Mouse (Mus musculus): ENCODE measurements around the gene Ube4b.

Gene Ube4b

DNA sequence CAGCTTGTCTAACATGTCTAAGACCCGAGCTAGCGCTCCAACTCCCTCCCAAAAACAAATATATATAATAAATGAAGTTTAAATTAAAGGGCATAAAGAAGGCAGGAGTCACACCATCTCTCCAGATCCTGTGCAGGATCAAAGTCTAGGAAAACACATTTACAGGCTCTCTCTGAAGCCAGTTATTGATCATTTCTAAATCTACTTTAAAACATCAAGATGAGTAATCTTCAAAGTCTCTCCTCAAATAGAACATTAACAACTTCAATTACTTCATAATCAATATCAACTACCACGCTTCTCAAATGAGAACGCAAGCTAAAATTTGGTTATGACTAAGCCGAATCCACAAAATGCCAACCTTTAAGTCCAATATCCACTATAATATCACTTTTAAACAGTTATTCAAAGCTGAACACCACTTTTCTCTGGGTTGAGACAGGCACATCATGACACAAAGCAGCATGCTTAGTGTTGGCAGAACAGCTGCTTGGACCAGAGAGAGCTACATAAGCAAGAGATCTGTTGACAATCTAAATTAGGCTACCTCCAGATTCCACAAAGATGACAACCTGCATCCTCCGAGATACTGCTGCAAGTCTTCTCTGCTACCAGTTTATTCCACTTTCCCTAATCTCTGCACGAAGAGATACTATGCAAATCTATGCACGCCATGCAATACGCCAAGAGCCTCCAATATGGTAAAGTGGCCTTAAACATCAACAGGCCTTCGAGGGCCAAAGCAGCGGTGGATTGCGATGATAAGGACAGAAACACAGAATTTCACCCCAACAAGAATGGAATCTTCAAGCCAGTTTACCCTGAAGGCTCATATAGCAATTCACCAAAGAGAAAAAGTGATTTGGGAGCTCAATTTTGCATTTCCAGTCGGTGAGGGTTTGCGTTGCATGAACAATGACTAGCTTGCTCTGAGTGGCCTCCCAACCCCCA lies 120.5 kb downstream of the Ube4b start:
- DNase-seq (ENCODE audit: low spot score in 2 of 2) = no peak

- DNase-seq (ENCODE audit: low spot score in 2 of 2) = no peak
These were observed 122.1 kb downstream of the Ube4b start for GRCm38 (mm10) chr4:149304466-149304865.

GRCm38 (mm10) chr4:149303502-149303901 lies 123.0 kb downstream of the Ube4b start:
- DNase-seq (ENCODE audit: low spot score in 2 of 2) = no peak

DNA sequence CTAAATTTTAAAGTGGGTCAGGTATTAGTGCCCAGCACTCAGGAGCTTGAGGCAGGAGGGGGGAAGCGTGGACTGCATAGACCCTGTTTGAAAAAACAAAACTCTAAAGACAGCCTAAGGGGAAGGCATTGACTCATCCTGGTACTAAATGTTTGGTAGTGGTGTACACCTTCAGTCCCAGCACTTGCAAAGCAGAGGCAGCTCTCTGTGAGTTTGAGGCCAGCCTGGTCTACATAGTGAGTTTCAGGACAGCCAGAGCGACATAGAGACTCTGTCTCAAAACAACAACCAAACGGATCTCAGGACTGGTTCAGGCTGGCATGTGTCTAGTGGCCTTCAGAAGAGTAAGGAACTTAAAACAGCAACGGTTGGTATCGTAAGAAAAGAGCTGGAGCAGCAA lies 123.8 kb downstream of the Ube4b start:
- no peak for DNase-seq (ENCODE audit: low spot score in 2 of 2)

- no peak for DNase-seq (ENCODE audit: low spot score in 2 of 2)
These were observed 124.4 kb downstream of the Ube4b start for GRCm38 (mm10) chr4:149302136-149302535.

DNA sequence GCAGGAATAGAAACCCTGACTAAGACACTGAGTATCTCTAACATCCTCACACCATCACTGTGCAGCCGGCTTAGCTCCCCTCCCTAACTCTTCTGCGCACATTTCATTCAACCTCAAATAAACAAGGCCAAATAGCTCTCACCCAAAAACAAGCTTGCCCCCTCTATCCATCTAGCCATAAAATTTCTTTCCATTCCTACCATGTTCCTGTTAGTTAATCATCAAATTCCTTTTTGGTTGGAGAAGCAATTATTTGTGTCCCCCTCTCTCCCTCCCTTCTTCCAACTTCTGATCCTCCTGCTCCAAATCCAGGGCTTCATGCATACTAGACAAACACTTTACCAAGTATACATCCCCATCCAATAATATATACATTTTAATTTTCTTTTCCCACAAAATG lies 130.0 kb downstream of the Ube4b start:
- DNase-seq (ENCODE audit: low spot score in 2 of 2) = no peak

GRCm38 (mm10) chr4:149292984-149293383 lies 133.6 kb downstream of the Ube4b start:
- no peak for DNase-seq (ENCODE audit: low spot score in 2 of 2)

DNA sequence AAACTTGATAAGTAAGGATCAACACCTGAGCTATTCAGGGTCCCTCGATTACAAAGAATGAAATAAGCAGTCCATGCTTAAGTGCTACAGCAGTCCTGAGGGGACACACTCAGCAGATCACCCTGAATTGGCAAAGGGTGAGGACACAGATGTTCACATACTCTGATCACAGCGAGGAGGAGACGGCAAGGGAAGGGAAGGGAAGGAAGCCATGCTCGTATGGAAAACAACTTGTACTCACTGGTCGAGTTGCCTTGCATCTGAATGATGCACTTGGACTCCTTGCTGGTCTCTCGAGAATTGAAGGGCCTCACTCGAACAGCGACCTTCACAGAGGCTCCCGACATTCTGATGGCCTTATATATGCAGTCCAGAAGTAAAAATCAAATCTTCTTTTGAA lies 135.5 kb downstream of the Ube4b start:
- no peak for DNase-seq (ENCODE audit: low spot score in 2 of 2)

- DNase-seq (ENCODE audit: low spot score in 2 of 2) = no peak
These were observed 136.3 kb downstream of the Ube4b start for GRCm38 (mm10) chr4:149290157-149290750.

GRCm38 (mm10) chr4:149286287-149287137 lies 140.0 kb downstream of the Ube4b start:
- DNase-seq (ENCODE audit: low spot score in 2 of 2) = no peak

DNA sequence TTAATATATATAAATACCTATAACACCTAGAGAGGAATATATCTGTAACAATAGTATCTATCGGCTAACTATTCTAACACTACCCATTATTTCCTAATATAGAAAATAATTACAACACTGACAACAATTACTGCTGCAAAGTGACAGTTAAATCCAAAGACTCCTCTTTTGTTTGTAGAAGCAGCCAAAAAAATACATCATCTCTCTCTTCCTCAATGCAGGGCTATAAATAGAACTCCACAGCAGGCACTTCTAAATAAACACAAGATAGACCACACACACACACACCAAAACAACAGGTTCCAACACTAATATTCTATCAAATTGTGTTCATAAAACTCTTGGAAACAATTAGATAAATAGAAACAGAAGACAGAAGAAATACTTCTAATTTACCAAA lies 140.9 kb downstream of the Ube4b start:
- DNase-seq (ENCODE audit: low spot score in 2 of 2) = no peak

GRCm38 (mm10) chr4:149283018-149283417 lies 143.5 kb downstream of the Ube4b start:
- no peak for DNase-seq (ENCODE audit: low spot score in 2 of 2)

- no peak for DNase-seq (ENCODE audit: low spot score in 2 of 2)
These were observed 144.4 kb downstream of the Ube4b start for GRCm38 (mm10) chr4:149282025-149282738.
